Mouse (Mus musculus) right cerebral cortex, postnatal 25 days (tissue): ENCODE measurements around the gene Ccdc182.

ENCODE experiments used
- DNase-seq: peaks from one replicate; pipeline ENCODE4 v3.0.0; 2022

Ccdc182 gene

DNA sequence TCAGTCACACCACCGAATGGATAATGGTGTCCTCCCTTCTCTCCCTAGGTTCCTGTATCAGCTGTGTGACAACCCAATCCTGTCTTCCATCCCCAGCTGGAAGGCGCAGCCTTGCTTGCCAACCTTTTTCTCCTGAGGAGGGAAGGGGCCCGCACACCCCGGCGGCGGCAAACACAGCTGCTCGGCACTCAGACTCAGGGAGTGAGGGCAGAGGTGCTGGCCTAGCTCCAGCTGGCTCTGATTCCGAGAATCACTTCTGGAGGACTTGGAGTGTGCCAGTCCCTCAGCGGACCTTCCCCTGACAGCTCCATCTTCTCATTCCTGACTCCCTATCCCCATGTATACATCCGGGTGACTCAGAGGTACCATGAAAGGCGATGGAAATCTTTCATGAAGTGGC, 36.9 kb downstream of the Ccdc182 start:
- no peak for DNase-seq

DNA sequence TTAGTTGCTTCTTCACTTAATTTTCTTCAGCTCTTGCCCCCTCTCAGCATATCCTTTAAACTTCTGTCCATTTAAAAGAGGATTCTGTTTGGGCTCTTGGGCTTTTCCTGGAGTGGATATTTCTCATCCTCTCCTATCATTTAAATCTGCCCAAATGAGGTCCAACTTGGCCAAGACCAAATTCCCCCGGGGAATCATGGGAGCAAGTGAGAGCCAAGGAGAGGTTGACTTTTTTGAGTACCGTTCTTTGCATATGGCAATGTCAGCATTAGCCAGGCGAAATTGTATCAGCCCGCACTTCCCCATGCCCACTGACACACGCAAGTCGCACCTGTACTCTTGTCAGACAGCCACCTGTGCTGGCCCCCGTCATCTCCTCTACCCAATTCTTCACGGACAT, 37.9 kb downstream of the Ccdc182 start:
- DNase-seq = no peak

- DNase-seq = no peak
Observed at GRCm38 (mm10) chr11:88332309-88332934, 38.6 kb downstream of the Ccdc182 start.

GRCm38 (mm10) chr11:88334893-88335292, 41.0 kb downstream of the Ccdc182 start:
- no peak for DNase-seq

DNA sequence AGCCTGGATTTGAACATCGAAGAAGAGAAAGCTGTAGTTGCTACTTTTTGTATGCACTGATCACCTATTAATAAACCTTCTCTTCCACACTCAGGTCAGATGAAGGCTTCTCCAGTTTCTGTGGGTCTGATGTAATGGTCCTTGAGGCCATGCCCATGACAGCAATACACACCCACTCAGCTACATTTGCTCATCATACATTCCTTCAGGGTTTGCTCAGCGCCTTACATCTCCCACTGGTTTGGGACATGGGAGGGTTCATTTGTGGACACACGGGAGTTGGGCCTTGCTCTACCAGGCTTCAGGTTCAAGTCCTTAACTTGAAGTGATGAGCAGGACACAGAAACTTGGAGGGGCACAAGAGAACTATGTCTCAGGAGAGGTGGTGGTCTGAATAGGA, 44.1 kb downstream of the Ccdc182 start:
- no peak for DNase-seq
